Mouse (Mus musculus) cerebellum, adult 2 months (tissue): Measurements from ENCODE around the gene Dbf4. TPM values are rescaled to one million over a fixed set of nuclear protein-coding genes. Genes with fewer than 3 reads are reported as not detected.

Experiments
- DNase-seq, 2 experiments: peaks; one replicate each; pipeline ENCODE4 v3.0.0; 2021
- H3K27ac ChIP-seq: fragments of 200-500 bp; 2 replicates; pipeline ENCODE4 v1.5.1; 2012; ENCODE audit warnings: low read length, control low read depth, inconsistent platforms; ENCODE audit not compliant: insufficient read depth
- H3K27me3 ChIP-seq: fragments of 200-500 bp; 2 replicates; pipeline ENCODE4 v1.6.1; 2012; ENCODE audit warnings: inconsistent platforms, mild to moderate bottlenecking, low read length, moderate library complexity; ENCODE audit not compliant: control insufficient read depth, insufficient read depth
- H3K4me1 ChIP-seq: fragments of 200-500 bp; 2 replicates; pipeline ENCODE4 v1.6.1; 2011; ENCODE audit warnings: low read length; ENCODE audit not compliant: control insufficient read depth, insufficient read depth
- H3K4me3 ChIP-seq: fragments of 200-500 bp; replicated peaks from 2 replicates; pipeline ENCODE3; 2011; ENCODE audit warnings: mild to moderate bottlenecking, low read depth, low read length, control low read depth; ENCODE audit not compliant: insufficient read depth
- CTCF ChIP-seq: fragments of 200-500 bp; IDR thresholded peaks from 2 replicates; pipeline ENCODE4 v1.5.1; 2011; ENCODE audit warnings: low read depth, mild to moderate bottlenecking, control low read depth, low read length, moderate library complexity, borderline replicate concordance; ENCODE audit not compliant: insufficient read depth
- POLR2A ChIP-seq: fragments of 200-500 bp; IDR thresholded peaks from 2 replicates; pipeline ENCODE4 v1.6.1; 2011; ENCODE audit warnings: low read length, control low read depth, borderline replicate concordance; ENCODE audit not compliant: insufficient read depth
- WGBS: fragments of 180-500 bp; shearing (Covaris S2); methylation state at CpG from one replicate; pipeline ENCODE4 v1.1.7; 2018; 5-methylcytosine and 5-hydroxymethylcytosine counted together
- polyA plus RNA-seq: library from polyadenylated mRNA; depleted of rRNA; stranded (reverse); fragments of >200 nt; gene quantifications from 2 replicates; pipeline ENCODE4 v1.2.3, GENCODE M21; 2012

The Dbf4 gene
- polyA plus RNA-seq, 1 experiment, result 1.2 TPM

GRCm38 (mm10) chr5:8374297-8374906 lies 48.1 kb downstream of the Dbf4 start:
- DNase-seq, result no peak
- no peaks in the 10 kb centered on the region for H3K27me3 ChIP-seq
- H3K4me3 ChIP-seq, result no peak overlapping the region
- TF ChIP-seq CTCF (no peak), POLR2A (no peak)
- 84% methylated on average over 5 of the region's 5 CpGs for WGBS
- no peak overlapping the region for H3K27ac ChIP-seq
- H3K4me1 ChIP-seq, result no peaks in the 10 kb centered on the region

GRCm38 (mm10) chr5:8373415-8373814 lies 49.1 kb downstream of the Dbf4 start:
- TF ChIP-seq CTCF (no peak), POLR2A (no peak)
- Histone ChIP-seq H3K4me3 (no peak overlapping the region), H3K27me3 (no peaks in the 10 kb centered on the region), H3K27ac (no peak overlapping the region), H3K4me1 (no peaks in the 10 kb centered on the region)
- no peak for DNase-seq
- WGBS, result 73% methylated on average over 4 of the region's 4 CpGs

GRCm38 (mm10) chr5:8368781-8369180 lies 53.7 kb downstream of the Dbf4 start:
- Histone ChIP-seq H3K4me3 (no peak overlapping the region), H3K27ac (no peak overlapping the region), H3K27me3 (no peaks in the 10 kb centered on the region), H3K4me1 (peaks cover 12% of the 10 kb centered on the region; the same call in 1 of the 2 replicates)
- WGBS, result 90% methylated on average over 5 of the region's 5 CpGs
- TF ChIP-seq CTCF (no peak), POLR2A (no peak)
- DNase-seq, result no peak

GRCm38 (mm10) chr5:8368328-8368692 lies 54.2 kb downstream of the Dbf4 start:
- Histone ChIP-seq H3K4me1 (peaks cover 12% of the 10 kb centered on the region; the same call in 1 of the 2 replicates), H3K27ac (0 out of 2 replicates have a peak overlapping the region, but pooled peaks have one; percentile 3), H3K27me3 (no peaks in the 10 kb centered on the region), H3K4me3 (peak overlapping the region; percentile 97)
- TF ChIP-seq CTCF (no peak), POLR2A (no peak)
- no peak for DNase-seq
- 34% methylated on average over 7 of the region's 7 CpGs for WGBS

GRCm38 (mm10) chr5:8367614-8368327 lies 54.7 kb downstream of the Dbf4 start, which contains the start of gene Adam22:
Adam22 (minus strand) TSS chr5:8368160.
- H3K4me3 ChIP-seq, result peak within 1 kb of the TSS; percentile 97
- WGBS, result under 1% methylated on average over 55 of the region's 55 CpGs
- H3K27me3 ChIP-seq, result no peaks in the 10 kb centered on the region
- H3K4me1 ChIP-seq, result peaks cover 12% of the 10 kb centered on the region; the same call in 1 of the 2 replicates
- peak; percentile 74 for TF ChIP-seq POLR2A
- TF ChIP-seq CTCF, result no peak
- peak within 1 kb of the TSS; percentile 85 for H3K27ac ChIP-seq
- DNase-seq, result peak; percentile 97

- DNase-seq, result peak; percentile 74
- under 1% methylated on average over 25 of the region's 25 CpGs for WGBS
- H3K4me3 ChIP-seq, result peak overlapping the region; percentile 97
- TF ChIP-seq CTCF, result no peak
- no peak for TF ChIP-seq POLR2A
- H3K4me1 ChIP-seq, result peaks cover 12% of the 10 kb centered on the region; the same call in 1 of the 2 replicates
- H3K27me3 ChIP-seq, result no peaks in the 10 kb centered on the region
- peak overlapping the region; percentile 85 for H3K27ac ChIP-seq
These were observed 55.5 kb downstream of the Dbf4 start for GRCm38 (mm10) chr5:8366771-8367613.

- DNase-seq, result peak in 1 of 2 experiments; percentile 47
- WGBS, result 77% methylated on average over 1 of the region's 1 CpGs
These were observed 60.2 kb downstream of the Dbf4 start for GRCm38 (mm10) chr5:8362361-8362760.

More at GRCm38 (mm10) chr5:8362361-8362760, 60.2 kb downstream of the Dbf4 start:
- Histone ChIP-seq H3K27me3 (no peaks in the 10 kb centered on the region), H3K27ac (no peak overlapping the region), H3K4me1 (peaks cover 22% of the 10 kb centered on the region; the same call in 1 of the 2 replicates), H3K4me3 (no peak overlapping the region)
- TF ChIP-seq POLR2A (no peak), CTCF (peak; percentile 38; the same call in 1 of the 2 replicates)
